Comparison of ENCODE assay signal across 9 mouse cellular contexts in the genomic region with DNA sequence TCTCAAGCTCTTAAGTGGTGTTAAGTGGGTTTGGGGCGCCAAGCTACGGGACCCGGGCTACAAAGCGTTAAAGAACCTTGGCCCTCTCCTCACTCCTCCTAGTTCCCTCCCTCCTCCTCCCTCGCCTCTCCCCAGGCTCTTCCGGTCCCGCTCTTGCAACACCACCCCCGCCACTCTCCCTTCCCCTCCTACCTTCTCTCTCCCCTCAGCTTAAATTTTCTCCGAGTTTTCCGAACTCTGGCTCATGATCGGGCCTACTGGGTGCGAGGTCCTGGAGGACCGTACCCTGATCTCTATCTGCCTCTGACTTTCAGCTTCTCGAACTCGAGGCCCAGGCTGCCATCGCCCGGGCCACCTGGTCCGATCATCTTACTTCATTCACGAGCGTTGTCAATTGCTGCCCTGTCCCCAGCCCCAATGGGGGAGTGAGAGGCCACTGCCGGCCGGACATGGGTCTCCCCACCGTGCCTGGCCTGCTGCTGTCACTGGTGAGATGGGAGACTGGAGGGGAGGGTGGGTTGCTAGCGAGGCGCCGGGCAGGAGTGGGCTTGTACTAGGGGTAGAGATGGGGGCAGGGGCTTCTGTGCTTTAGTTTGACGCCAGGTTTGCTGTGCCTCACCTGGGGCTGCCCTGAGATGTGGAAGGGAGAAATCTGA. TPM values are rescaled to one million over a fixed set of nuclear protein-coding genes. Genes with fewer than 3 reads are reported as not detected.
A peak's percentile ranks its signal among the peaks of the same experiment; 100 is the strongest.
DNase-seq lines count a peak whose midpoint lies in the region; ATAC-seq and TF ChIP-seq lines count a peak whose summit lies in the region.
"Had no signal": no experiment of that assay in that cellular context is flagged by ENCODE, and none has a peak within 500 bp of the region (broad histone marks: within the 10 kb centered on the region; RNA-seq: fewer than 3 reads in every experiment).

No protein-coding gene starts in this region.

- peak overlapping the region; percentile 86 for H3K27ac ChIP-seq in bone marrow macrophage, adult 2 months (ENCODE audit: insufficient read depth, low read depth, low read length)
- peak overlapping the region; percentile 77 for H3K27ac ChIP-seq in liver, embryonic 13.5 days

- peak overlapping the region; percentile 69 for H3K4me2 ChIP-seq in liver, embryonic 13.5 days
- H3K4me2 ChIP-seq in myocyte (ENCODE audit: low read depth): peak overlapping the region; percentile 93

- no peak for DNase-seq in frontal cortex, postnatal 14 days (ENCODE audit: low spot score in 2 of 2)
- DNase-seq in gastrocnemius, postnatal 14 days: peak; percentile 71
- DNase-seq in hindlimb bud, embryonic 11.5 days (ENCODE audit: extremely low spot score, low read depth, low spot score): peak; percentile 41
- DNase-seq in liver, embryonic 13.5 days: peak; percentile 23
- DNase-seq in urinary bladder, postnatal 36 days (ENCODE audit: low spot score in 2 of 2): peak; percentile 55 to 74

- H3ac ChIP-seq in myocyte (ENCODE audit: control insufficient read depth, insufficient read length): peak overlapping the region; percentile 87

- no peak for TF ChIP-seq POLR2A in bone marrow macrophage, adult 2 months (IDR thresholded peaks at IDR 0.05; ENCODE audit: borderline replicate concordance, low read depth, low read length)
- TF ChIP-seq POLR2A in myocyte (IDR thresholded peaks at IDR 0.05; ENCODE audit: insufficient read length, low read depth): peak; percentile 22

- H3K79me2 ChIP-seq in myocyte (ENCODE audit: control insufficient read depth, insufficient read depth): peaks cover 51% of the 10 kb centered on the region

- TF ChIP-seq CTCF in bone marrow macrophage, adult 2 months (IDR thresholded peaks at IDR 0.05; ENCODE audit: low read depth, low read length): no peak

- no peaks in the 10 kb centered on the region for H3K36me3 ChIP-seq in liver, embryonic 13.5 days
- no peaks in the 10 kb centered on the region for H3K36me3 ChIP-seq in myocyte (ENCODE audit: control insufficient read depth, insufficient read depth)
- H3K36me3 ChIP-seq: G1E had no signal

- peak overlapping the region; percentile 89 for H3K4me3 ChIP-seq in bone marrow macrophage, adult 2 months (ENCODE audit: insufficient read depth, low read length)
- H3K4me3 ChIP-seq in liver, embryonic 13.5 days (replicated peaks): peak overlapping the region; percentile 65
- peak overlapping the region; percentile 90 for H3K4me3 ChIP-seq in myocyte

- H3K9me3 ChIP-seq in liver, embryonic 13.5 days (replicated peaks): no peaks in the 10 kb centered on the region

- ATAC-seq in frontal cortex, adult (ENCODE audit: low TSS enrichment): peak; percentile 48; the same call in 1 of the 2 replicates
- ATAC-seq in liver, embryonic 13.5 days (ENCODE audit: low read depth): peak; percentile 72

- H3K4me1 ChIP-seq in bone marrow macrophage, adult 2 months (ENCODE audit: control insufficient read depth, insufficient read depth, low read length): peaks cover 57% of the 10 kb centered on the region
- peaks cover 68% of the 10 kb centered on the region for H3K4me1 ChIP-seq in liver, embryonic 13.5 days (replicated peaks)

- intact Hi-C loops in gastrocnemius, postnatal 14 days (cut with DNase I; ENCODE audit: low total_unique reads): no loop called here

- peak overlapping the region; percentile 77 for H3K9ac ChIP-seq in liver, embryonic 13.5 days

- WGBS in liver, embryonic 13.5 days (ENCODE audit: insufficient replicate concordance): under 1% methylated on average over 27 of the region's 27 CpGs

- H3K27me3 ChIP-seq in liver, embryonic 13.5 days: no peaks in the 10 kb centered on the region
- no peaks in the 10 kb centered on the region for H3K27me3 ChIP-seq in myocyte (ENCODE audit: control insufficient read depth, insufficient read depth, insufficient read length)

TF ChIP-seq in myocyte, 11 proteins besides CTCF, POLR2A, EP300 and RAD21:
- no peak for TF ChIP-seq MYOD1 (IDR thresholded peaks at IDR 0.05; ENCODE audit: control insufficient read depth in 1 of 3, insufficient read length in 2 of 3, low read depth in 2 of 3)
- TF ChIP-seq CEBPB (IDR thresholded peaks at IDR 0.05; ENCODE audit: insufficient read depth, poor library complexity, severe bottlenecking): peak; percentile 77
- TF ChIP-seq POLR2AphosphoS2 (IDR thresholded peaks at IDR 0.05; ENCODE audit: insufficient read length, low read depth): no peak

RNA-seq across cellular contexts. Expression of gene Tnfrsf1a, which starts 0.5 kb away (rescaled TPM):
- 145 and 152 TPM in 2 replicates for polyA plus RNA-seq in bone marrow macrophage, adult 2 months (2012; ENCODE audit: insufficient read depth, insufficient read length, missing spikeins)
- 10 to 100 TPM; 42.1 to 42.3 TPM for total RNA-seq in gastrocnemius, postnatal 14 days (2021)
- polyA plus RNA-seq in liver, embryonic 13.5 days (2015; fragmentation: Nextera tagmentation; extraction: Ambion mirVana): 19.6 and 23.4 TPM in 2 replicates
- polyA plus RNA-seq in myocyte (2012; fragmentation: generic; extraction: Trizol): 84.5 TPM
- total RNA-seq: G1E had no signal

RNA-seq across cellular contexts. Expression of gene Scnn1a, which starts 29.2 kb away (rescaled TPM):
- 0.88 and 1.1 TPM in 2 replicates for polyA plus RNA-seq in bone marrow macrophage, adult 2 months (2012; ENCODE audit: insufficient read depth, insufficient read length, missing spikeins)
- total RNA-seq in gastrocnemius, postnatal 14 days (2021): under 1 TPM; 0.22 to 0.27 TPM
- polyA plus RNA-seq in liver, embryonic 13.5 days (2015; fragmentation: Nextera tagmentation; extraction: Ambion mirVana): 0.31 and 0.37 TPM in 2 replicates
- polyA plus RNA-seq in myocyte (2012; fragmentation: generic; extraction: Trizol): 0.20 TPM
- polyA plus RNA-seq: G1E had no signal

RNA-seq across cellular contexts. Expression of gene Plekhg6, which starts 30.9 kb away (rescaled TPM):
- not detected in 2 replicates for polyA plus RNA-seq in bone marrow macrophage, adult 2 months (2012; ENCODE audit: insufficient read depth, insufficient read length, missing spikeins)
- total RNA-seq in gastrocnemius, postnatal 14 days (2021): not detected
- 0.31 and 0.56 TPM in 2 replicates for polyA plus RNA-seq in liver, embryonic 13.5 days (2015; fragmentation: Nextera tagmentation; extraction: Ambion mirVana)
- 0.14 TPM for polyA plus RNA-seq in myocyte (2012; fragmentation: generic; extraction: Trizol)
- total RNA-seq: G1E had no signal
- polyA plus RNA-seq: G1E had no signal

RNA-seq across cellular contexts. Expression of gene Ltbr, which starts 36.0 kb away (rescaled TPM):
- polyA plus RNA-seq in bone marrow macrophage, adult 2 months (2012; ENCODE audit: insufficient read depth, insufficient read length, missing spikeins): 55.6 and 60.0 TPM in 2 replicates
- 10 to 100 TPM; 24.8 to 26.3 TPM for total RNA-seq in gastrocnemius, postnatal 14 days (2021)
- 18.3 and 18.4 TPM in 2 replicates for polyA plus RNA-seq in liver, embryonic 13.5 days (2015; fragmentation: Nextera tagmentation; extraction: Ambion mirVana)
- polyA plus RNA-seq in myocyte (2012; fragmentation: generic; extraction: Trizol): 79.0 TPM
- total RNA-seq: G1E had no signal
- polyA plus RNA-seq: G1E had no signal

Comparison
In these comparisons a context has a peak if more than half of its experiments do, and no peak if none do; other contexts are left out.
1. DNase-seq: peak in gastrocnemius, postnatal 14 days (single experiment), hindlimb bud, embryonic 11.5 days (single experiment), liver, embryonic 13.5 days (single experiment) and urinary bladder, postnatal 36 days (2 of 2); none in frontal cortex, postnatal 14 days (0 of 2).
2. Peak in every context shown above with its lines, with median percentiles within 50 percentile points of each other: H3K4me3 ChIP-seq.